Mouse (Mus musculus) heart, adult 2 months (tissue): ENCODE results near the gene Kcne2.

Experiments used
- CTCF ChIP-seq: fragments of 200-600 bp; IDR thresholded peaks from 2 replicates; pipeline ENCODE4 v1.8.1; 2022; ENCODE audit warnings: antibody characterized with exemption, mild to moderate bottlenecking, moderate library complexity
- POLR2A ChIP-seq: fragments of 200-500 bp; IDR thresholded peaks from 2 replicates; pipeline ENCODE4 v1.6.1; 2011; ENCODE audit warnings: mild to moderate bottlenecking, low read depth, low read length, control low read depth; ENCODE audit not compliant: insufficient read depth

DNA sequence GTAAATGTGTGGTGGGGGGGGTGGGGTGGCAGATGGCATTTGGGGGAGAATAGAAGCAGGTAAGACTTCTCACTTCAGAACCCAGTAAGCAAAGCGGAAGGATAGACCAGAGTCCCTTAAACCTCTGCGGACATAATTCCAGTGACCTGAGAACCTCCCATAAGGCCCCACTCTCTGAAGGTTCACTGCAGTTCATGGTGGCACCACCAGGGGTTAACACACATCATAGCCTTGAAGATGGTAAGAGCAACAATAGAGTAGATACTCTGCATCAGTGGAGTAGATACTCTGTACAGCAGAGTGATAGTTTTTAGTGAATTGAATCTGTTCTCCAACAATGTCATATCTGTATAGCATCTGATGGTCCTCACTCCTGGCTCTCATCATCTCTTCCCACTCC, 13.3 kb downstream of the Kcne2 start:
- TF ChIP-seq POLR2A (no peak), CTCF (peak; percentile 41)
